Mouse (Mus musculus): ENCODE data around the gene Arid1b. TPM values are rescaled to one million over a fixed set of nuclear protein-coding genes. Genes with fewer than 3 reads are reported as not detected.
A peak's percentile ranks its signal among the peaks of the same experiment; 100 is the strongest.

The Arid1b gene
- polyA plus RNA-seq, 1 experiment from 2014 or later: 17.4 TPM

DNA sequence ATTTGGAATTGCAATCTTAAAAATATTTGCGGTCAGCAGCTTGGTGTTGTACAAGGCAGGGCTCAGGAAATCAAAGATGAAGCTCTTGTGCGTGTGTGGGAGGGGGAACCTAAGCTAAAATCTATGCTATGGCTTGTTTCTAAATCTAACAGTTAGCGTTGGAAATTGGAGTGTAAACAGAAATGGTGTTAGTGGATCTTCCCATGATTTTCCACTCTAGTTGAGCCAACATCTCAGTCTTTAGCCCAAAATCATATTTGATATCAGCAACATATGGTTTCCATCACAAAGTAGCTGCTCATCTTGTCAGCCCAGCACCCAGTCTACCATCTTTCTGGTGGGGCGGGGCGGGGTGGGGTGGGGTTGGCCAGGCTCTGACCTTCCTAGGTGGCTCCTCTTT is 208.6 kb downstream of the Arid1b start:
- Histone ChIP-seq H3K27me3 (no peaks in the 10 kb centered on the region), H3K4me3 (no peak overlapping the region), H3K4me2 (replicated peaks) (no peak overlapping the region), H3K9me3 (no peaks in the 10 kb centered on the region), H3K4me1 (peaks cover 22% of the 10 kb centered on the region; the same call in 1 of the 2 replicates), H3K27ac (replicated peaks) (no peak overlapping the region), H3K9ac (replicated peaks) (no peak overlapping the region), H3K36me3 (no peaks in the 10 kb centered on the region)
- ATAC-seq (ENCODE audit: low FRiP score, low read depth): no peak
- WGBS: 95% methylated on average over 5 of the region's 5 CpGs

DNA sequence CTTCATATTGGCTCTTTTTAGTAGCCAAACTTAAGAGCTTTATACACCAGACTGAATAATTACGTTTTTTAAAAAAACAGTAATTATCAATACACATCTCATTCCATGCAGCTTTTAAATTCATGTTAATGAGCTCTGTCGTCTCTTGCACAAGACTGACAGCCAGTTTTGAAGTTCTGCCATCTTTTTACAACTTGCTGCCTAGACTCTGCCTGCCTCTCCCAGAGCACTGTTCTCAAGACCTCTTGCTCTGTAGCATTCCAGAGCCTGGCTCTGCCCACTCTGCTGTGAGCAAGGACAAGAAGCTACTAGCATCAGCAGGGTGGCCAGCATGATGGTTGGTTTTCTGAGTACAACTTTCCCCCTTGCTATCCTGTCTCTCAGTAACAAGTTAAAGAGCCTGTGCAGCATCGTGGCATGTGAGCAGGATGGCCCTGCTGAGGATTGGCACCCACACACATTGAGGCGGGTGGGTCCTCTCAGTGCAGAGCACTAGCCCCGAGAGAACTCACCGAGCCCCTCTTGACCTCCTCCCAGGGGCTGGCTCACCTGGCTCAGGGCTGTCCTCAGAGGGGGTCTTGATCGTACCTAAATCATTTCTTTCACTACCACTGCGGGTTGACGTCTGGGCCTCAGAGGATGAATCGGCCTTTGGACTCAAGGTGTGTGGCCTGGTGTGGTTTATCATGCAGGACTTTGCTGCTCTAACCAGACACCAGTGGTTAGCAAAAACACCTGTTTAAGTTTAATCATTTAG is 209.4 kb downstream of the Arid1b start:
- H3K4me2 ChIP-seq (replicated peaks): no peak overlapping the region
- no peaks in the 10 kb centered on the region for H3K36me3 ChIP-seq
- H3K9me3 ChIP-seq: no peaks in the 10 kb centered on the region
- 91% methylated on average over 10 of the region's 10 CpGs for WGBS
- H3K9ac ChIP-seq (replicated peaks): no peak overlapping the region
- no peaks in the 10 kb centered on the region for H3K27me3 ChIP-seq
- H3K27ac ChIP-seq (replicated peaks): no peak overlapping the region
- no peak for ATAC-seq (ENCODE audit: low FRiP score, low read depth)
- H3K4me1 ChIP-seq: peaks cover 17% of the 10 kb centered on the region; the same call in 1 of the 2 replicates
- H3K4me3 ChIP-seq: no peak overlapping the region

DNA sequence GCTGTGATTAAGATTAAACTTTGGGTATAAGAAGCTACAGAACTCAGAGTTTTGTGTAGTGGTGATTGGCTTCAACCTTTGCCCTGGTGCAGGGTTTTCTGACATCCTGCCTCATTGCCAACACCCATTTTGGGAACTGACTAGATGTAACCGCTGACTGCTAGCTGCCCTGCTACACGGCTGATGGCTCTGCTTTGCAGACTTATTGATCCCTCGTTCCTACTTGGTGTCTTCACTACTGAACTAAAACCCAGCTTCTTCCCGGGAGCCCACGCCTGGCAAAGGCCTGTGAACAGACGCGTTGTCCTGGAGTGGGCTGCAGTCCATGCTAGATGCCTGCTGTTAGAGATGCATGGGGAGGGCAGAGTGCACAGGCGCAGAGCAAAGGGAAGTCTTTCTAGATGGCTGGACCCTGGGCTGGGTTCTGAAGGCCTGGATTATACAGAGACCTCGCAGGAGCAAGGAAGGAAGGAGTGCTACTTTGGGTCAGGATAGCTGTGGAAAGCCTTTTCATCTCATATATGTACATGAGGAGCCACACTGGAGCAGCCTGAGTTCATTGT is 210.1 kb downstream of the Arid1b start:
- no peak overlapping the region for H3K27ac ChIP-seq (replicated peaks)
- peaks cover 12% of the 10 kb centered on the region; the same call in 1 of the 2 replicates for H3K4me1 ChIP-seq
- H3K9ac ChIP-seq (replicated peaks): no peak overlapping the region
- H3K36me3 ChIP-seq: no peaks in the 10 kb centered on the region
- no peaks in the 10 kb centered on the region for H3K27me3 ChIP-seq
- H3K4me3 ChIP-seq: no peak overlapping the region
- ATAC-seq (ENCODE audit: low FRiP score, low read depth): no peak
- no peaks in the 10 kb centered on the region for H3K9me3 ChIP-seq
- H3K4me2 ChIP-seq (replicated peaks): no peak overlapping the region
- WGBS: 88% methylated on average over 9 of the region's 9 CpGs

DNA sequence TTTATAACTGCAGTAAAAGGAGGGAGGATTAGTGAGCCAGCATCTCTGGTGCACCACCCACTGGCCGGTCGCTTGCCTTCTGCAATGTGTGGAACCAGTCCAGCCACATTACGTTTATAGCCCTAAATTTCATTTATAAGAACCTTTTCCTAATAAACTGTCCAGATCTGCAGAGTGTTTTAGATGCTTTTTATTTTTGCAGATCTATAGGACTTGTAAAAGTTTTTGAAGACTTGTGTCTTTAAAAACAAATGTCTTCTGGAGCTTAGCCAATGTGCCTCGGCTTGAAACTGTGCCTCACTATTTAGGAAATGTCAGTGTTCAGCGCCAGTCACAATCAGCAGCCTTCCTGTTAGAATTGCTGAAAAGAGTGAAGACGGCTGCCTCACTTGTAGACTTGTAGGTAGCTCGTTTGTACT is 211.0 kb downstream of the Arid1b start:
- no peak overlapping the region for H3K27ac ChIP-seq (replicated peaks)
- H3K4me1 ChIP-seq: peaks cover 12% of the 10 kb centered on the region; the same call in 1 of the 2 replicates
- H3K4me3 ChIP-seq: no peak overlapping the region
- H3K36me3 ChIP-seq: no peaks in the 10 kb centered on the region
- H3K4me2 ChIP-seq (replicated peaks): no peak overlapping the region
- no peaks in the 10 kb centered on the region for H3K9me3 ChIP-seq
- WGBS: 79% methylated on average over 7 of the region's 7 CpGs
- H3K9ac ChIP-seq (replicated peaks): no peak overlapping the region
- no peak for ATAC-seq (ENCODE audit: low FRiP score, low read depth)
- H3K27me3 ChIP-seq: no peaks in the 10 kb centered on the region

DNA sequence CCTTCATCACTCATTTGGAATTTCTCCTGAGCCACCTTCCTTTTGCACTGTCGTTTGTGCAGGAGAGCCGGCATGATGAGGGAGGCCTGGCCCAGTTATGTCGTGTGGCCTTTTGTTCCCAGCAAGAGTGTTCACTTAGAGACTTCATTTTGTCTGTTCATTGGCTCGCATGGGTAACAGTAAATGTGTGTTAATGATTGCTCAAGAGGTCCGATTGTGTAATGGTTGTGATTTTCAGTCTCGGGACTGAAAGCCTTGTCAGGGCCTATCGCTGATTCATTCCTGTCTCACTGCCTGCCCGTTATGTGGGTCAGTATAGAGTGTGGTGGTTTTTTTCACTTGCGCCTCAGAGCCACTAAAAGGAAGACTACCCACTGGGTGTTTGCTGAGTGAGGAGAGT is 212.6 kb downstream of the Arid1b start:
- Histone ChIP-seq H3K4me1 (peaks cover 17% of the 10 kb centered on the region), H3K9ac (replicated peaks) (no peak overlapping the region), H3K9me3 (no peaks in the 10 kb centered on the region), H3K36me3 (no peaks in the 10 kb centered on the region), H3K4me3 (no peak overlapping the region), H3K4me2 (replicated peaks) (no peak overlapping the region), H3K27me3 (no peaks in the 10 kb centered on the region), H3K27ac (replicated peaks) (no peak overlapping the region)
- ATAC-seq (ENCODE audit: low FRiP score, low read depth): no peak
- WGBS: 77% methylated on average over 9 of the region's 9 CpGs

DNA sequence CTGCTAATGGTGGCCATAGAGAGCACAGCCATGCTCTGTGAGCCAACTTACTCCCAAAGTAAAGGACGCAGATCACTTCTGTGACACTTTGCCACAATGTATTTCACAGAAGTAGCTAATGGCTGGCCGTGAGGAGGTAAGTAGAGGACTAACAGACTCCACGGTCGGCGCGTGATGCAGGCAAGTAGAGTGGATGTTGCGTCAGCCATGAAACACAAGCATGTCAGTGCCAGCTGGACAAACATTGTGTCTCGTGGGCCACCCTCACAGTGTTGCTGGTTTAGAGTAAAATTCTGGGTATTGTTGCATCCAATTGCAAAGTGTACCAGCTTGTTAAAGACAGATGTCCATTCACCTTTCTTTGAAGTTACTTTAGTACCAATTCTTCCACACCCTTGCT is 213.7 kb downstream of the Arid1b start:
- Histone ChIP-seq H3K9me3 (no peaks in the 10 kb centered on the region), H3K27me3 (no peaks in the 10 kb centered on the region), H3K4me3 (no peak overlapping the region), H3K4me2 (replicated peaks) (no peak overlapping the region), H3K4me1 (peaks cover 29% of the 10 kb centered on the region), H3K36me3 (no peaks in the 10 kb centered on the region), H3K9ac (replicated peaks) (no peak overlapping the region), H3K27ac (replicated peaks) (no peak overlapping the region)
- ATAC-seq (ENCODE audit: low FRiP score, low read depth): no peak
- WGBS: 93% methylated on average over 8 of the region's 8 CpGs

DNA sequence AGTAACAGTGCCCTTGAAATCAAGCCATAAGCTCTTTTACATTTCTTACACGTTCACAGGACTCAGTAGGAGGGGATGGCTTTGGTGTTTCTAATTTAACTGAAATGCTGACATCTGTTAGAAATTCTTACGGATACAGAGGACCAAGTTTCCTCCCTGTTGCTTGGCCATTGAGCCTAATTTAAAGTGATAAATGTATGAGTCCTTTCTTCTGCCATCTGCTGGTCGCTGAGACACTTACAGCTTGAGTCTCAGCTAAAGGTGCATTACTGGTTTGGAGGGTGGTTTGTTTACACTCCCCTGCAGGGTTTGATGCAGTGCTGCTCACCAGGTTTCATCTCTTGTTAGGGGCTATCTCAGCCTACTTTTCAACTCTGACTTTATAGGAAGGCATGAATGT is 214.2 kb downstream of the Arid1b start:
- 35% methylated on average over 3 of the region's 3 CpGs for WGBS
- H3K4me1 ChIP-seq: peaks cover 33% of the 10 kb centered on the region
- no peak overlapping the region for H3K4me3 ChIP-seq
- no peak overlapping the region for H3K4me2 ChIP-seq (replicated peaks)
- H3K27me3 ChIP-seq: no peaks in the 10 kb centered on the region
- no peak overlapping the region for H3K27ac ChIP-seq (replicated peaks)
- no peak for ATAC-seq (ENCODE audit: low FRiP score, low read depth)
- H3K9me3 ChIP-seq: no peaks in the 10 kb centered on the region
- H3K9ac ChIP-seq (replicated peaks): no peak overlapping the region
- H3K36me3 ChIP-seq: no peaks in the 10 kb centered on the region

DNA sequence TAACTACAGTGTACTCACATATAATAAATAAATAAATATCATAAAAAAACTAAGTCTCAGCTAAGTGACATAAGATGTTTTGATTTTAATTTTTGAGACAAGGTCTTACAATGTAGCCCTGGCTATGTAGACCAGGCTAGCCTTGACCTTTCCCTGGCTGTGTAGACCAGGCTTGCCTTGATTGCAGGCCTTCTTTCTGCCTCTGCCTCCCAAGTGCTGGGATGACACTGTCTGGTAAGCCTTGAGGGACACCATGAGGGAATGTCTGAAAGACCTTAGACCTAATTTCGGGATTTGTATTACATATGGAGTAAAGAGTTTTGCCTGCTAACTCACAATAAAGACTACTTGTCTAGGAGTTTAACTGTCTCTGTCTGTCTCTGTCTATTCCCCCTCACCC is 214.9 kb downstream of the Arid1b start:
- no peak overlapping the region for H3K4me3 ChIP-seq
- H3K4me1 ChIP-seq: peaks cover 35% of the 10 kb centered on the region

DNA sequence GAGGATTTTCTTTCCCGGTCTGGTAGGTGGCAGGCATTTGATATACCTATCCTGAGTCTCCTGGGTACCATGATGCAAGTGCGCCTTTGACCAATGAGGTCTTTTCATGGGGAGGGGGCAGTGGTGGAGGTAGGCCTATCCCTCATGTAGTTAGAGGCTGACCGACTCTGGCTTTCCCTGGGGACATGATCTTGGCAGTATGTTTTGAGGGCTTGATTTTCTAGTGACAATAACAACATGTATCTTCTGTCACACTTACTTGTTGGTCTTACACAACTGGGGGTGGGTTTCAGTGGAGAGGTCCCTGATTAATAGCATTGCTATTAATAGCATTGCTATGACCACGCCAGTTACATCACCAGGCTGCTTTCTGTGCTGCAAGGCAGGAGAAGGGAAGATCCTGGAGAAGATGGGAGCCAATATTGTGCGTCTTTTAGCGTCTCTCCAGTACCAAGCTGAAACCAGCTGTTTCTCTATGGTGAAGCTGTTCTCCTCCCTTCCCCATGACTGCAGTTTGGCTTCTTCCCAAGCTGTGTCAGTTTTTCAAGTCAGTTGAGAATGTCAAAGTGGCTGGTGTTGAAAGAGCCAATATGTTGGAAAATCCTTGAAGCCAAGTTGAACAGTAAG is 216.1 kb downstream of the Arid1b start:
- WGBS: 90% methylated on average over 6 of the region's 6 CpGs
- ATAC-seq (ENCODE audit: low FRiP score, low read depth): no peak

More for the DNA sequence above, 214.9 kb downstream of the Arid1b start:
- Histone ChIP-seq H3K4me2 (replicated peaks) (no peak overlapping the region), H3K9ac (replicated peaks) (no peak overlapping the region), H3K27me3 (no peaks in the 10 kb centered on the region), H3K27ac (replicated peaks) (no peak overlapping the region), H3K36me3 (no peaks in the 10 kb centered on the region), H3K9me3 (no peaks in the 10 kb centered on the region)
- WGBS: 89% methylated on average over 1 of the region's 1 CpGs
- no peak for ATAC-seq (ENCODE audit: low FRiP score, low read depth)

DNA sequence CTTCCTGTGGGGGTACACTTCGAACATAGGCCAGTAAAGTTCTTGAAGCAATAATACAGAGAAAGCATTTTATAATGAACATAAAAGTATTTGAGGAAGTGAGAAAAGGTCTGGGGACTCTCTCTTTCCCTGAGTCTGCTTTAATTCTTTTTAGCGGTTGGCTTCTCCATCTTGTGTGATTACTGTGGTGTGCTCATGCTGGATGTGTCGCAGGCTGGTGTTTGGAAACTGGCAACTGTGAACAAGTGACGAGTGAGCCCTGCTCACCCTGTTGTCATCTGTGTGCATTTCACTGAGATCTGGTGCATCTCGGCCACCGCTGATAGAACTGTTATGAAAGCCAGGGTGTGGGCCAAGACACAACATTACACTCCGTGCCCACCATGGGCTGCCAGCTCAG is 216.8 kb downstream of the Arid1b start:
- no peaks in the 10 kb centered on the region for H3K27me3 ChIP-seq
- WGBS: 97% methylated on average over 7 of the region's 7 CpGs
- peaks cover 36% of the 10 kb centered on the region for H3K4me1 ChIP-seq
- no peaks in the 10 kb centered on the region for H3K9me3 ChIP-seq
- H3K4me3 ChIP-seq: no peak overlapping the region
- H3K27ac ChIP-seq (replicated peaks): peak overlapping the region; percentile 7; the same call in 1 of the 2 replicates
- no peak overlapping the region for H3K4me2 ChIP-seq (replicated peaks)
- H3K9ac ChIP-seq (replicated peaks): no peak overlapping the region
- no peaks in the 10 kb centered on the region for H3K36me3 ChIP-seq
- no peak for ATAC-seq (ENCODE audit: low FRiP score, low read depth)

More for the DNA sequence above, 216.1 kb downstream of the Arid1b start:
- no peak overlapping the region for H3K27ac ChIP-seq (replicated peaks)
- no peak overlapping the region for H3K9ac ChIP-seq (replicated peaks)
- no peak overlapping the region for H3K4me3 ChIP-seq
- no peaks in the 10 kb centered on the region for H3K27me3 ChIP-seq
- H3K4me2 ChIP-seq (replicated peaks): no peak overlapping the region
- H3K4me1 ChIP-seq: peaks cover 36% of the 10 kb centered on the region
- no peaks in the 10 kb centered on the region for H3K36me3 ChIP-seq
- H3K9me3 ChIP-seq: no peaks in the 10 kb centered on the region

DNA sequence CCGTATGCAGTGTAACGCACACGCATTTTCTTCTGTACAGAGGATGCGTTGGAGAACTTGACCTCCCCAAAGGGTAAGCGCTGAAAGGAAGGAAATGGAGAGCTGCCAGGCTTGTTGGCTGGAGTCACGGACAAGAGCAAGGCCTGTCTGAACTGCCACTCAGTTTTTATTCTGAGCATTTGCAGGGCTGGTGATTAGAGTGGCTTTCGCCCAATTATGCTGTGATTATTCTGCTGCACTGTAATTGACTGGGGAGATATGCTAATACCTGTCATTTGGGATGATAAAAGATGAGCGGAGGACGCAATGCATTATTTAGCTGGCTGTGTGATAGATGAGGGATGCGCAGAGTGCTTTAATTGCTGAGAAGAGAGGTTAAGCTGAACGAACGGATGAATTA is 218.0 kb downstream of the Arid1b start:
- H3K27me3 ChIP-seq: no peaks in the 10 kb centered on the region
- peak overlapping the region; percentile 70 for H3K27ac ChIP-seq (replicated peaks)
- peak; percentile 70; the same call in 1 of the 2 replicates for ATAC-seq (ENCODE audit: low FRiP score, low read depth)
- H3K4me2 ChIP-seq (replicated peaks): no peak overlapping the region
- H3K9ac ChIP-seq (replicated peaks): no peak overlapping the region
- H3K4me1 ChIP-seq: peaks cover 37% of the 10 kb centered on the region
- 53% methylated on average over 12 of the region's 12 CpGs for WGBS
- no peaks in the 10 kb centered on the region for H3K9me3 ChIP-seq
- no peak overlapping the region for H3K4me3 ChIP-seq
- no peaks in the 10 kb centered on the region for H3K36me3 ChIP-seq

DNA sequence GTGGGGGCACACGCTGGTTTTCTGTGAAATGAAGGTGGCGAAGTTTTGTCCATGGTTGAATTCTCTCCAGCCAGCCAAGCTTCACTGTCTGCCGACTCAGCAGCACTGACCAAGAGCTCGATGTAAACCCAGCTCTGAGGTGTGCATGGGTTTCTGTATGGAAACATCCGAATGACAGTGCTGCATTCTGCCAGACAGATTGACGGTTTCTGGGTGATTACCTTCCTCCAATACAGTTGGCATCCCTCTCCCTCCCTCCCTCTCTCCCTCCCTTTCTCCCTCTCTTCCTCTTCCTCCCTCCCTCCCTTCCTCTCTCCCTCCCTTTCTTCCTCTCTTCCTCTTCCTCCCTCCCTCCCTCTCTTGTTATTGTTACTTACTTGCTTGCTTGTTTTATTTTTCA is 219.3 kb downstream of the Arid1b start:
- Histone ChIP-seq H3K27ac (replicated peaks) (peak overlapping the region; percentile 70), H3K36me3 (no peaks in the 10 kb centered on the region), H3K9ac (replicated peaks) (no peak overlapping the region), H3K27me3 (no peaks in the 10 kb centered on the region), H3K4me1 (peaks cover 40% of the 10 kb centered on the region), H3K9me3 (no peaks in the 10 kb centered on the region), H3K4me2 (replicated peaks) (no peak overlapping the region), H3K4me3 (no peak overlapping the region)
- 63% methylated on average over 6 of the region's 6 CpGs for WGBS
- no peak for ATAC-seq (ENCODE audit: low FRiP score, low read depth)

All from midbrain, embryonic 12.5 days (tissue).